Mouse (Mus musculus): ENCODE measurements around the gene Eef1akmt1. TPM values are rescaled to one million over a fixed set of nuclear protein-coding genes. Genes with fewer than 3 reads are reported as not detected.

Gene Eef1akmt1
- total and polyA plus RNA-seq, 2 experiments, result 5.6 to 11.6 TPM

DNA sequence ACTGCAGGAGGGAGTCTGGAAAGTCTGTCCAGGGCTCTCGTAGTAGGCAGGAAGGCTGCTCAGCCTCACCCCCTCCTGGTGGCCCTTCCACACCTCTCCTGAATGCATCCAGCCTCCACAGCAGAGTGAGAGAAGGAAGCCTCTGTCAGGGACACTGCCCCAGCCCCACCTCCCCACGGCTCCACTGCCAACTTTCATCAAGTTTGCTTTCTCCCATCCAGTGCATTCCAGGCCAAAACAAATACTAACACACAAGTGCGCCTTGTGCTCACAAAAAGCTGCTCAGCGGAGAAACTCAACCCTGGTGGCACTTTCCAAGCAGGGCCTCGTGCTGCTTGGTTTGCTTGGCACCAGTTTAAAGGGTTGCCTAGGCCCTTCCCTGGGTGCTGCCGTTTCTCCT lies 61.9 kb downstream of the Eef1akmt1 start:
- Histone ChIP-seq H3K27me3 (ENCODE audit: control insufficient read depth, insufficient read depth, low read length) (no peaks in the 10 kb centered on the region), H3K9ac (ENCODE audit: low read depth, low read length) (no peak overlapping the region), H3K4me3 (ENCODE audit: insufficient read depth, low read depth, low read length) (no peak overlapping the region), H3K4me1 (ENCODE audit: control insufficient read depth, insufficient read depth, low read length) (no peaks in the 10 kb centered on the region), H3K36me3 (ENCODE audit: control insufficient read depth, insufficient read depth, low read length) (no peaks in the 10 kb centered on the region), H3K27ac (replicated peaks; ENCODE audit: insufficient read depth, low read depth, low read length) (no peak overlapping the region), H3K79me2 (ENCODE audit: control insufficient read depth, insufficient read depth, low read length) (no peaks in the 10 kb centered on the region)
- no peak for TF ChIP-seq CTCF (IDR thresholded peaks at IDR 0.05; ENCODE audit: low read depth, low read length)
- WGBS, result 25% methylated on average over 6 of the region's 6 CpGs
- DNase-seq (ENCODE audit: extremely low read depth, low read depth, low spot score), result peak; percentile 43

DNA sequence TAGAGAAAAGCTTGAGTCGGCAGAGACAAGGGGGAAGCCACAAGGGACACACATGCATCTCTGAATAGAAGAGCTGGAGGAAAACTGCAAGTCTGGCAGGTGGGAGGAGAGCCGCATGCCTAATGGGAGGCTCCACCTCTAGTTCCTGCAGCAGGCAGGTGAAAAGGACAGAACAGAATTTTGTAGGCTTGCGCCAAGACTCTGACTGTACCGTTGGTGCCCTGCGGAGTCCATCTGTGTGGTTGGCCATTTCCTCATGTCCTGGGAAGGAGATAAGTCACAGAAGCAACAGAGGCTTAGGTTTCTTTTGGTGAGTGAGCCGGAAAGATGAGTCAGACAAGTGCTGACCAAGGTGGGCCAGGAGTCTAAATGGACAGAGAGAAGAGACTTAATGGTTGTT lies 67.7 kb downstream of the Eef1akmt1 start:
- H3K27me3 ChIP-seq (ENCODE audit: control insufficient read depth, insufficient read depth, low read length), result no peaks in the 10 kb centered on the region

More for the DNA sequence above, 67.7 kb downstream of the Eef1akmt1 start:
- H3K9ac ChIP-seq (ENCODE audit: low read depth, low read length), result no peak overlapping the region
- WGBS, result 95% methylated on average over 6 of the region's 6 CpGs
- H3K36me3 ChIP-seq (ENCODE audit: control insufficient read depth, insufficient read depth, low read length), result no peaks in the 10 kb centered on the region; the same call in 1 of the 2 replicates
- no peak for TF ChIP-seq CTCF (IDR thresholded peaks at IDR 0.05; ENCODE audit: low read depth, low read length)
- no peak for TF ChIP-seq POLR2A (IDR thresholded peaks at IDR 0.05; ENCODE audit: extremely low read depth, insufficient read depth, low read length)
- H3K79me2 ChIP-seq (ENCODE audit: control insufficient read depth, insufficient read depth, low read length), result no peaks in the 10 kb centered on the region
- H3K4me1 ChIP-seq (ENCODE audit: control insufficient read depth, insufficient read depth, low read length), result no peaks in the 10 kb centered on the region
- H3K4me3 ChIP-seq (ENCODE audit: insufficient read depth, low read depth, low read length), result no peak overlapping the region
- H3K27ac ChIP-seq (replicated peaks; ENCODE audit: insufficient read depth, low read depth, low read length), result no peak overlapping the region
- DNase-seq (ENCODE audit: extremely low read depth, low read depth, low spot score), result no peak

Other genes starting within 250 kb of the Eef1akmt1 start
- 33.0 and 46.4 TPM in 2 replicates for gene Cryl1, start 173.1 kb downstream of the Eef1akmt1 start, total RNA-seq (2014; rRNA removed)
- 27.0 and 34.9 TPM in 2 replicates for gene Cryl1, start 173.1 kb downstream of the Eef1akmt1 start, polyA plus RNA-seq (2012; rRNA removed)
- gene Ift88, start 147.6 kb downstream of the Eef1akmt1 start, total RNA-seq (2014; rRNA removed), result 4.8 and 6.0 TPM in 2 replicates
- 2.1 and 2.5 TPM in 2 replicates for gene Ift88, start 147.6 kb downstream of the Eef1akmt1 start, polyA plus RNA-seq (2012; rRNA removed)
- not detected in 2 replicates for gene Il17d, start 46.8 kb downstream of the Eef1akmt1 start, total RNA-seq (2014; rRNA removed)
- 0.17 TPM in 2 replicates for gene Il17d, start 46.8 kb downstream of the Eef1akmt1 start, polyA plus RNA-seq (2012; rRNA removed)
- gene Xpo4, start 93.8 kb upstream of the Eef1akmt1 start, total RNA-seq (2014; rRNA removed), result 8.0 and 8.1 TPM in 2 replicates
- gene Xpo4, start 93.8 kb upstream of the Eef1akmt1 start, polyA plus RNA-seq (2012; rRNA removed), result 1.5 and 1.6 TPM in 2 replicates
- not detected in 2 replicates for gene Gm49361, start 174.5 kb upstream of the Eef1akmt1 start, total RNA-seq (2014; rRNA removed)
- gene Gm49361, start 174.5 kb upstream of the Eef1akmt1 start, polyA plus RNA-seq (2012; rRNA removed), result 0.07 TPM in 1 of 2 replicates, not detected in the other
- gene Lats2, start 186.8 kb upstream of the Eef1akmt1 start, total RNA-seq (2014; rRNA removed), result 8.6 and 9.7 TPM in 2 replicates
- 7.6 and 8.8 TPM in 2 replicates for gene Lats2, start 186.8 kb upstream of the Eef1akmt1 start, polyA plus RNA-seq (2012; rRNA removed)
- gene Sap18, start 226.6 kb upstream of the Eef1akmt1 start, total RNA-seq (2014; rRNA removed), result 15.2 and 18.8 TPM in 2 replicates
- gene Sap18, start 226.6 kb upstream of the Eef1akmt1 start, polyA plus RNA-seq (2012; rRNA removed), result 3.5 and 7.2 TPM in 2 replicates